Mouse (Mus musculus): ENCODE data around the gene Bbs9.

Gene Bbs9

GRCm38 (mm10) chr9:22468170-22468898 is 7.2 kb upstream of the Bbs9 start:
- peak; percentile 38 for DNase-seq

GRCm38 (mm10) chr9:22468899-22469259 is 6.6 kb upstream of the Bbs9 start:
- DNase-seq, result no peak

- no peak for DNase-seq
Measured at GRCm38 (mm10) chr9:22469643-22470042, 5.9 kb upstream of the Bbs9 start, which contains the start of gene Rp9. Gene Rp9 (minus strand): TSS chr9:22469743.

GRCm38 (mm10) chr9:22476265-22476664 is 750 bp downstream of the Bbs9 start:
- no peak for DNase-seq

GRCm38 (mm10) chr9:22478946-22479345 is 3.4 kb downstream of the Bbs9 start:
- no peak for DNase-seq

DNA sequence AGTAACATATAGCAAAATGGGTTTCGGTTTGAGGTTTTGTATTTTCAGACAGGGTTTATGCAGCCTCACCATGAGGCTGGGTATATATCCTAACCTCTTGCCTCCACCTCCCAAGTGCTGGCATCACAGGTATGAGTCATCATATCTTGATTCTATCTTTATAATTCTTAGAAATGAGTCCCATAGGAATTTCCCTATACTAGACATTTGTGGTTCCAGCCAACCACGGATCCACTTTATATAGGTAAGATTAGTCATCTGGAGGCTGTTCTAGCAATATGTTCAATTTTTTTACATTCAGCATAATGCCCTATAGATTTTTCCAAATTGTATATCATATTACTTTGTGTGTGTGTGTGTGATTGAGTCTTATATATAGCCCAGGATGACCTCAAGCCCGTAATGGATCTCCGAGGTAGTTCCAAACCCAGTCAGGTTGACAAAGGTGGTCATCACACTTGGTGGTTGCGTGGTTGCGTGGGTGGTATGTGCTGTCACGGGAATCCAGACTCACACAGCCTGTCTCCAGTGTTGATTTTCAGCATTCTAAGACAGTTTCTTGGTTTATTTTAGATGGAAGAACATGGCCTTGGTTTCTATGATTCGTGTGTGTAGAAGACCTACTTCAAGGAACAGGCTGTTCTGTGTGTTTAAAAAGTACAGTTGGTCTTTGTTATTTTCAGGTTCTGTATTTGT is 8.5 kb downstream of the Bbs9 start:
- DNase-seq, result no peak

DNA sequence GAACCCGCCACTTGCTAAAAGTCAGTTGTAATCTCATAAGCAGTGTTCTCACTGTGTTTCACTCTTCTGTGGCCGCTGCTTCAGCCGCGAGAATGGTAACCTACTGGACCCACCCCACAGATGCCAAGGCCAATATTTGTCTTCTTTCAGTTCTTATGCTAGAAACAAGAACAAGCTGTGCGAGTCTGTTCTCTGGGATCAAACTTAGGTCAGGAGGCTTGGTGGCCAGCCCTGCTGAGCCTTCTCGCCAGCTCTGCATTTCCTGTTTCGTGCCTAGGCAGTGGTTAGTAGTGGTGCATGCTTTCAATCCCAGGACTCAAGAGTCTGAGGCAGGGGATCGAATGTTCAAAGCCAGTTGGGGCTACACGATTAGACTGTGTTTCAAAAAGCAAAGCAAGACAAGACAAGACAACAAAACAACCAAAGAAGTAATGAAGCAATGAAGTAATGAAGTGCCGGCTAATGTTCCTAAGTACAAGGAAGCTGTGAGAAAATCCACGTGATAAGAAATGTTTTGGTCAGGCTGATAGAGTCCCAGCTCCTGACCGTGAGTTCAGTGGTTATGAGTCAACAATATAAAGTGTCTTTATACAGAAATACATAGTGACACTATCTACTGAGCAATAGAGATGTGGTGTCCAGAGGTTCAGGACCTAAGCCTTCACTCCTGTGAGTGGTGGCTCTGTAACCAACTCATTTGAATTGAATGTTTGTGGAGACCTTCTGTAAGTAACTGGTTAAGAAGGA is 9.2 kb downstream of the Bbs9 start:
- no peak for DNase-seq

DNA sequence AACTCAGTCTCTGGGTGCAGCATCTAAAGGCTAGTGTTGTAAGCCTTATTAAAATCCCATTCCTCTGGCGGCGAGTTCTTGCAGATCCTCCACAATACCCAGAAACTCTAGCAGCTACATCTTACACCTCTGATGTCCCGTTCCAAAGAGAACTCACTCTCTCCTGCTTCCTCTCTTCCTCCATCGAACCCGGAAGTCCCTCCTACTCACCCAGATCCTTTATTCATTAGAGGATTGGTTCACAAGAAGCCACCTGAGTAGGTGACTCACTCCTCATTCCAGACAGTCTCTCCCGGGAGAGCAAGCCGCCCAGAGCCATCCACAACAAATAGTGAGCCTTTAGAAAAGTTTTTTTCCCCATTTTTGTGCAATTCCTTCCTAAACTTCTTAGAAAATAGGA is 10.7 kb downstream of the Bbs9 start:
- DNase-seq, result no peak

- no peak for DNase-seq
Measured at GRCm38 (mm10) chr9:22488963-22489362, 13.4 kb downstream of the Bbs9 start.

DNA sequence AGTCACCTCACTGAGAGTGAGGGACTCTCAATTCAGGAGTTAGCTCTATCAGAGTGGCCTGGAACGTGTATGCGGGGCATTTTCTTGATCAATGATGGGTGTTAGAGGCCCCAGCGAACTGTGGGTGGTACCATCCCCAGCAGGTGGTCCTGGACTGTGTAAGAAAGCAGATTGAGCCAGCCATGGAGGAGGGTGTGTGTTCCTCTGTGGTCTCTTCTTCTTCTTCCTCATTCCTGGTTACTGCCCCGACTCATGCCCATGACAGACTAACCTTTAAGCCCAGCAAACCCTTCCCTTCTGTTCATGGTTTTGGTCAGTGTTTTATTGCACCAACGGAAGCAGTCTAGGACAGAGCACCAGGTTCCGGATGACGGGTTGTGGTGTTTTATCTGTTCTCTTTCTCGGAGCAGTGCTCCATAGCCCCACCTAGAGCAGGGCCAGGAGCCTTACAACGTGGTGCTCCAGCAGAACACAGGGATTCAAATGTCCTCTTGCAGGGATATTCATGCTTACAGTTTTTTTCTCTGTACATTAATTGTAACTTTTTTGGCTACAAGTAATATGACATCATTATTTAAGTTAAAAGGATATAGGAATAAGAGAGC is 18.8 kb downstream of the Bbs9 start:
- no peak for DNase-seq

DNA sequence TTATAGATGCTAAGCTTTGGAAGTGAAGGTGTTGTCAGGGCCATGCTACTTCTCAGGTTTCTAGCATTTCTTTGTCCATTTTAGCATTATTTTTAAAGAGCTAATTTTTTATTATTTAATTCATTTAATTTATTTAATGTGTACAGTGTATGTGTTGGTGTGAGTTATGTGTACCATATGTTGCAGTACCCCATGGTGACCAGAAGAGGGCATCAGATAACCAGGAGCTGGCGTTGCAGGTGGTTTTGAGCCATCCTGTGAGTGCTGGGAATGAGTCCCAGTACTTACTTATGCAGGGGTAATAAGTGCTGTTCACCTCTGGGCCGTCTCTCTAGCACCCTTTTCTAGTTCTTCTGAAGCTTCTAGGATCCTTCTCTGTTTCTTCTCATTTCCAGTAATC is 19.6 kb downstream of the Bbs9 start:
- DNase-seq, result no peak

- DNase-seq, result no peak
Measured at GRCm38 (mm10) chr9:22497021-22497767, 21.7 kb downstream of the Bbs9 start.

DNA sequence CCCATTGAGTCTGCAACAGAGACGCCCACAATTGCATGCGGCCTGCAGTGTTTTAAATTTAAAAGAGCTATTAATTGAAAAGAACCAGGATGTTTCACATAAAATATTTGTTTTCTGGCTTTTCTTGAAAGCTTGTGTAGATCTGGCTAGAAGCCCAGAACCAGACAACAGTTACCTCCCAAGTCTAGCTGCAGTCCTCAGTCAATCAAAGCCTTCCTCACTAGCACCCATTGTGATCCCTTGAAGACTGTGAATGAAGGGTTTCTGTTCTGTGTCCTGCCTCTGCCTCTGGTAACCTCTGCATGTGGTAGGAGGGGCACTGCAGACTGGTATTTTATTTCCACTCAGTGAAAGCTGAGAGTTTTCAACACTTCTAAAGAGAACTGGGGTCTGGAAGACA is 27.5 kb downstream of the Bbs9 start:
- no peak for DNase-seq

- DNase-seq, result no peak
Measured at GRCm38 (mm10) chr9:22503581-22503980, 28.1 kb downstream of the Bbs9 start.

DNA sequence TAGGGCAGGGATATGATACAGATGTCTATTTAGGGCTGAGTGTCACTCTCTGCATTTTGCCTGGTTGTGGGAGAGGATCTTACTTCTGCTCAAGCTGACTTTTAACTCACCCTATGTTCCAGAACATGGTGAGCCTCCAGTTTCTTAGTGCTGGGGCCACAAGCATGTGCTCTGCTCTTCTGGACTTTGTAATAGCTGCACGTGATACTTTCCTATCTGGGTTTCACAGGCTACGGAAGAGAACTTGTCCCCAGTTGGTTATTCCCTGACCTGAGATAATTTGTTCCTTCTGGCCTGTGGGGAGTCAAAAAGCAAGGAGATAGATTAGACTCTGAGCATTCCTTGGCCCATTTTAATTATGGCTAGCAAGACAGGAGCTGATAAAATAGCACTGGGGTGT is 30.1 kb downstream of the Bbs9 start:
- DNase-seq, result no peak

- DNase-seq, result no peak
Measured at GRCm38 (mm10) chr9:22515076-22515475, 39.6 kb downstream of the Bbs9 start.

DNA sequence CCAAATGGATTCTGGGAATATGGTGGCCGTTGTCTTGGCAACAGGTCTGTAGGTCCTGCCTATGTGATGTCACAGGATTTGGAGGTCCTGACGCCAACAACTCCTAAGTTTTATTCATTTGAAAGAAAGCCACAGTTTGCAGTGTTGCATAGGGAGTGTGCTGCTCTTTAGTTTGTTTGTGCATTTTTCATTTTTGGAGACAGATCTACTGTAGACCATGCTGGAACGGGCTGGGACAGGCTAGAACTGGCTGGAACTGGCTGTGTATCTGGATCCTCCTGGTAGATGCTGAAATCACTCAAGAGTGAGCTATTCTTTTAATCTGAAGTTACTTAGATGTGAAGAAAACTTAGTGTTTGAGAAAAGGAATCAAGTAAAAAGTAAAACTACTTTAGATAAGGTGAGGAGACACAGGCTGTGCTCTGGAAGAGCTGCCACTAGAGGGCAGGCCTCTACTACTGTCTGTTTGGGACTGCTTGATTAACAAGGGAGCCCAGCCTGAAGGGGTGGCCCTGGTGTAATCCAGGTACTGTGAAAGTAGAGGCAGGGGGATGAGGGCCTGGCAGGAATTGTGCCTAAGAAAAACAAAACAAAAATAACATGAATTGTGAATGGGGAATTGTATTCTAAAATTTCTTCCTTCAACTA is 43.0 kb downstream of the Bbs9 start:
- peak; percentile 50 for DNase-seq

DNA sequence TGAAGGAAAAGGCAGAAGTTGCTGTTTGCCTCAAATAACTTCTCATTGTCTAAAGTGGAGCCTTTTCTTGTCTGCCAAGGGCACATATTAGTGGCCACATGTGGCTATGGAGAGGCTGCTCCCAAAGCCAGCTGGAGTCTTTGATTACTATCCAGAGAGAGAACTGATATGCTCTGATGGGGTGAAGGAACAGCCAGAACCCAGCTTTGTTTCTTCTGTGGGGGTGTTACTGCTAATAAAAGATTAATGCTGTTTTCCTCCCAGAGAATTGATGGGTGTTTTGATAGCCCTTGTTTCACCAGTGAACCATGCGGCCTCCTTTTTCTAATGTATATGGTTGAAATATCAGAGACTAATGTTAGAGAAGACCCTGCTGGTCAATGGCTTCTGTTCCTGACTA is 47.9 kb downstream of the Bbs9 start:
- no peak for DNase-seq

DNA sequence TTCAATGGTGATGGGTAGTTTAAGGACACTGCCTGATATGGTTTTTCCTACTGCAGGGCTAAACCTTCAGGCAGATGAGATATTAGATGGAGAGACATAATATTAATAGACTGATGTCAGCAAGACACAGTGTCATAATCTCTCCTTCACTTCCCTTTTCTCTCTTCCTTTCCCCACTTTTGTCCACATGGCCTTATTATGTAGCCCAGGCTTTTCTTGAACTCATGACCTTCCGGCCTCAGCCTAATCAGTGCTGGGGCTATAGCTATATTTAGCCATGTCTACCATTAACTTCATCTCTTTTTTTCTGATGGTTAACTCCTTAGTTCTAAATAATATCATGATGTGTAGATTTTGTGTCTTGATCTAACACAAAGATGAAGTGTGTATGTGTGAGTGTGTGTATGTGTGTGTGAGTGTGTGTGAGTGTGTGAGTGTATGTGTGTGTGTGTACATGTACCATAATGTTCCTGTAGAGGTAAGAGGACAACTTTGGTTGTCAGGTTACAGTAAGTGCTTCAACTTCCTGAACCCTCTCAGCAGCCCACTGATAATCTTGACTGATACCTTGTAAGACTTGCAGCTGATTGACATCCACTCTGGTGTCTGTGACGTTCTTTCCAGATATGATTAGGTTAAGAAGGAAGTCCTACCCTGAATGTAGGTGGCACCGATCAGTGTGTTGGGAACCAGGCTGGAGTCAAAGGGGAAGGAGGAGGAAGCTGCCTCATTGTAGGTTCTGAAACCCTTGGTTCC is 55.4 kb downstream of the Bbs9 start:
- DNase-seq, result no peak

DNA sequence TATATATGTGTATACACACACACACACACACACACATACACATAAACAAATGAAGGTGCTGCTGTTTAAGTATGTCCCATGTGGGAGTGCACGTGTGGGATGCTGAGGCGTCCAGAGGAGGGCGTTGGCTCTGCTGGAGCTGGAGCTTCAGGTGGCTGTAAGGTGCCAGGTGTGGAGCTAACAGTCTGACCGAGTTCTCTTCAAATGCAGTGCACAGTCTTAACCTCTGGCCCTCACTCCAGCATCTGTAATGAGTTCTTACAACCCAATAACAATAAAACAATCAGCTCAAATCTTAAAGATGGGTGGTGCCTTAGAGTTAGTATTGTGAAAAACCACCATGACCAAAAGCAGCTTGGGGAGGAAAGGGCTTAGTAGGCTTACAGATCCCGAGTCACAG is 56.6 kb downstream of the Bbs9 start:
- DNase-seq, result no peak

- DNase-seq, result peak; percentile 57
Measured at GRCm38 (mm10) chr9:22532810-22533447, 57.4 kb downstream of the Bbs9 start.

All from layer of hippocampus, adult 9-11 months (tissue).